Mouse (Mus musculus) frontal cortex, postnatal 10 days (tissue): ENCODE results near the gene Pick1.

ENCODE experiments used
- DNase-seq, 2 experiments: peaks; one replicate each; pipeline ENCODE4 v3.0.0; 2022; ENCODE audit warnings: low spot score in 2 of 2, mixed read lengths in 1 of 2

The Pick1 gene

DNA sequence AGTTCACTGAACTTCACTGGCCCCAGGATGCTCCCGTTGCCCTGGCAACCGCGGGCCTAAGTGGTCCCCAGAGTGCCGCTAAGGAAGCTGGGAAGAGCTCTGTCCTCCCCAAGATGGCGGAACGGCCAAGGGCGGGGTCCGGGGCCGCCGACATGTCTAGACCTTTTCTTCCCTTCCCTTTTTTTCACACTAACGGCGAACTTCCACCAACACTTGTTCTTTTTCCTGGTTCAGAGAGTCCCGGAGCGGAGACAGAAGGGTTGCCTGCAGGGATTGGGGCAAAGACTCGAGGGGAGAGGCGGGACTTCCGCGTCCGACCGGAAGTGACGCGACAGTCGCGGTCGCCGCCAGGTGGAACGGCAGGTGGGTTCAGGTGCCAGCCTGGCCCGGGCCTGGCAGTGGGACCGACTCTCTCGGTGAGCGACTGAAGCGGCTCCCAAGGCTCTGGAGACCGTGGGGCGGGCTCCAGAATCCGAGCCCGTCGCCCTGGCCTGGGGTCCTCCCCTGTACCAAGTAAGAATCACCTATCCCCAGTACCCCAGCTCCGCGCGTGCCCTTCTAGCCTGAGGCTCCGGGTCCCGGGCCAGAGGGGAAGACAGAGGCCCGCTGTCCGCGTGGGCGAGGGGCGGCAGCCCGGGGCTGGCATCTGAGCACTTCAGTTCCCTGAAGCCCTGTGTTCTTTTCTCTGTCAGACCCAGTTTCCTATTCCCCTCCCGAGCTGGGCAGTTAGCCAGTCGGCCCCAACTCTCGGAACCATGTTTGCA is at the start of gene Pick1, which contains the start of gene Gm49486:
Gene Pick1, plus strand, starts transcription at position 116 of the 764 bp plus-strand sequence.
Gene Gm49486, plus strand, starts transcription at position 334 of the 764 bp plus-strand sequence.
- DNase-seq, result peak; percentile 71 to 83

GRCm38 (mm10) chr15:79185213-79185612 is 43.8 kb upstream of the Pick1 start:
- DNase-seq, result no peak

DNA sequence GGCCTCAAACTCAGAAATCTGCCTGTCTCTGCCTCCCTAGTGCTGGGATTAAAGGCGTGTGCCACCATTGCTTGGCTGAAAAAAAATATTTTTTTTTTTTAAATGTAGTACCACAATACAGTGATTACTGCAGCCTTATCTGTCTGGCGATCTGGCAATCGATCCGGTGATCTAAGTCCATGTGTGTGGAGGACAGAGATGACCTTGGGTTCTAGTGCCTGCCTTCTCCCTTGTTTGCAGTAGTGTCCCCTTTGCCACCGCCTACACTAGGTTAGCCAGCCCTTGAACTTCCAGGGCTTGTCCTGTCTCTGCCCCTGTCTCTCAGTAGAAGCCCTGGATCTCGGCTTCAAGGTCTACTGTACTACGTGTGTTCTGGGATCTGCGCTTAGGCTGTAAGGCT is 41.2 kb upstream of the Pick1 start:
- DNase-seq, result no peak

GRCm38 (mm10) chr15:79191426-79191825 is 37.5 kb upstream of the Pick1 start:
- no peak for DNase-seq

GRCm38 (mm10) chr15:79192450-79192849 is 36.5 kb upstream of the Pick1 start:
- no peak for DNase-seq

GRCm38 (mm10) chr15:79192885-79193845 is 35.8 kb upstream of the Pick1 start:
- peak; percentile 47 to 51 for DNase-seq

GRCm38 (mm10) chr15:79194048-79194447 is 34.9 kb upstream of the Pick1 start:
- DNase-seq, result no peak

- DNase-seq, result no peak
Measured at GRCm38 (mm10) chr15:79194946-79195345, 34.0 kb upstream of the Pick1 start.

- DNase-seq, result no peak
Measured at GRCm38 (mm10) chr15:79195492-79195891, 33.5 kb upstream of the Pick1 start.

GRCm38 (mm10) chr15:79199390-79199976 is 29.5 kb upstream of the Pick1 start:
- no peak for DNase-seq

GRCm38 (mm10) chr15:79201491-79202150 is 27.4 kb upstream of the Pick1 start:
- DNase-seq, result peak in 1 of 2 experiments; percentile 66

DNA sequence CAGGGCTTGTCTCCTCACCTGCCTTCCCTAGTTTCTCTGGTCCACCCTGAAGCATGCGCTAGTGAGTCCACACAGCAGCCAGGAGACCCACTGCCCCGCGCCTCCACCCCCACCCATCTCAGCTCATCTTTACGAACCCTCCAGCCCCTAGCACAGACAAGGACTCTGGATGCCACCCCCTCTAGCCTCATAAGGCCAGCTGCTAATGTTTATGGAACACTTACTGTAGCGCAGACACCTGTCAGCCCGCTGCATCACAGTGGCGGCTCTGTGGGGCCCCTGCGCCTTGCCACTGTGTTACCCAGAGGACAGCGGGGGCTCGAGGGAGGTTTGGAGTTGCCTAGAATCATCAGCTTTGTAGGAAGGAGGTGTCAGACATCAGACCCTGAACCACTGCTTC is 26.4 kb upstream of the Pick1 start:
- DNase-seq, result no peak

DNA sequence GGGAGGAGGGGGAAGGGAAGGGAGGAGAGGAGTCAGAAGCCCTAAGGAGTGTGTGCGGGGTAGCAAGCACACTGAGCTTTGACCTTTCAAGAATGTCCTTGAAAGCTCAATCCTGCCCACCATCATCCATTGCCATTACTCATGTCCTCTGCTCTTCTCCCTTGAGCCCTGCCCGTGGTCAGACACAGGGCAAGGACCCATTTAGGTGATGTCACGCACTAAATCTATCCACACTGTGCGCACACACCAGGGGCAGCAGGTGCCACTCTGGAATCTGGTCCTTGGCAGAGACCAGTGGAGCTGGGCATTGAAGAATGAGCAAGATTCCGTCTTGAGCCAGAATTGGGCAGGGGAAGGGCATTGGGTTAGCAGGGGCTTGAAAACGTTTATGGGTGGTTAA is 20.8 kb upstream of the Pick1 start:
- DNase-seq, result no peak

GRCm38 (mm10) chr15:79208758-79209439 is 20.1 kb upstream of the Pick1 start:
- DNase-seq, result no peak

- no peak for DNase-seq
Measured at GRCm38 (mm10) chr15:79210357-79210756, 18.6 kb upstream of the Pick1 start.

GRCm38 (mm10) chr15:79212750-79213446 is 16.1 kb upstream of the Pick1 start:
- no peak for DNase-seq

- no peak for DNase-seq
Measured at GRCm38 (mm10) chr15:79213591-79213990, 15.4 kb upstream of the Pick1 start.

DNA sequence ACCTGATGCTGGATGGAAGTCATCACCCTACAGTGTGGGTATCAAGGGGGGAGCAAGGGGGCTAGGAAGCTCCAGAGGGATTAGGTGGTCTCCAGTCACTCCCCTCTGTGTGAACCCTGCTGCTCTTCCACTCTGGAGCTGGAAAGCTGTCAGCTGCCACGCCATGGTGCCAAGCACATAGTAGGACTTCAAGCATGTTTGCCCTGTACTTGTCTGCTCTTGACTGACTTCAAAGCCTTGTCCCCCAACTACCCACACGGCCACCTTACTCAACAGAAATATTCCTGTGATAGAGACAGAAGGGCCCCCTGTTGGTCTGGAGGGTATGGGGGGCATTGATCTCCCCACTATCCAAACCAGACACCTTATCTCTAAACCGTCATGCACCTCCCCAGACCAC is 12.8 kb upstream of the Pick1 start:
- DNase-seq, result no peak

GRCm38 (mm10) chr15:79219572-79219971 is 9.4 kb upstream of the Pick1 start:
- no peak for DNase-seq

GRCm38 (mm10) chr15:79223641-79224040 is 5.3 kb upstream of the Pick1 start:
- DNase-seq, result no peak
